Mouse (Mus musculus) intestine, postnatal 0 days (tissue): Measurements from ENCODE around the gene Clasrp. TPM values are rescaled to one million over a fixed set of nuclear protein-coding genes. Genes with fewer than 3 reads are reported as not detected.

ENCODE experiments used
- ATAC-seq: fragments of 200-750 bp; cut with Nextera tagmentation; 2 replicates; pipeline ENCODE4 v1.8.0; 2017; ENCODE audit warnings: mild to moderate bottlenecking, moderate TSS enrichment, moderate library complexity
- H3K27ac ChIP-seq: fragments of 300-500 bp; sonication (generic); 2 replicates; pipeline ENCODE4 v1.5.1; 2014; ENCODE audit warnings: mild to moderate bottlenecking, low read depth, low read length, moderate library complexity
- H3K27me3 ChIP-seq: fragments of 300-500 bp; sonication (generic); replicated peaks from 2 replicates; pipeline ENCODE4 v1.6.1; 2014; ENCODE audit warnings: low read length, mixed read lengths; ENCODE audit not compliant: control insufficient read depth, insufficient read depth
- H3K36me3 ChIP-seq: fragments of 300-500 bp; sonication (generic); 2 replicates; pipeline ENCODE4 v1.6.1; 2014; ENCODE audit warnings: mild to moderate bottlenecking, moderate library complexity; ENCODE audit not compliant: control insufficient read depth, insufficient read depth
- H3K4me1 ChIP-seq: fragments of 300-500 bp; sonication (generic); replicated peaks from 2 replicates; pipeline ENCODE4 v1.6.1; 2014; ENCODE audit warnings: antibody characterized with exemption, low read length, mixed read lengths; ENCODE audit not compliant: control insufficient read depth, insufficient read depth
- H3K4me2 ChIP-seq: fragments of 300-500 bp; sonication (generic); replicated peaks from 2 replicates; pipeline ENCODE4 v1.6.1; 2014; ENCODE audit warnings: low read depth, mild to moderate bottlenecking, moderate library complexity
- H3K4me3 ChIP-seq: fragments of 300-500 bp; sonication (generic); 2 replicates; pipeline ENCODE4 v1.5.1; 2014; ENCODE audit warnings: low read depth, low read length
- H3K9ac ChIP-seq: fragments of 300-500 bp; sonication (generic); 2 replicates; pipeline ENCODE4 v1.6.1; 2014; ENCODE audit warnings: mild to moderate bottlenecking, low read depth, low read length
- H3K9me3 ChIP-seq: fragments of 300-500 bp; sonication (generic); 2 replicates; pipeline ENCODE4 v1.6.1; 2016; ENCODE audit warnings: mixed run types; ENCODE audit not compliant: control insufficient read depth
- CTCF ChIP-seq: sonication (generic); IDR thresholded peaks from 2 replicates; pipeline ENCODE4 v1.5.1; 2016; ENCODE audit warnings: low read depth, mild to moderate bottlenecking, control low read depth, antibody characterized with exemption, moderate library complexity
- WGBS: fragments of 180-500 bp; shearing (Covaris S2); extraction: QIAGEN DNeasy Blood & Tissue Kit; methylation state at CpG from one replicate; pipeline ENCODE4 v1.1.7; 2014; 5-methylcytosine and 5-hydroxymethylcytosine counted together
- polyA plus RNA-seq: library from polyadenylated mRNA; unstranded; fragments of >200 nt; fragmentation: Nextera tagmentation; extraction: Ambion mirVana; gene quantifications from 2 replicates; pipeline ENCODE4 v1.2.1, GENCODE M21; 2015

Clasrp gene
- polyA plus RNA-seq, 1 experiment from 2014 or later = 14.8 TPM

GRCm38 (mm10) chr7:19562643-19563410, 41.5 kb downstream of the Clasrp start, which contains the start of gene Ppp1r37:
Gene Ppp1r37 (minus strand): TSS chr7:19563076.
- TF ChIP-seq CTCF = no peak
- 2% methylated on average over 19 of the region's 19 CpGs for WGBS
- ATAC-seq = no peak
- H3K4me3 ChIP-seq = peak within 1 kb of the TSS; percentile 90
- peak within 1 kb of the TSS; percentile 88 for H3K27ac ChIP-seq
- peaks cover 12% of the 10 kb centered on the region; the same call in 1 of the 2 replicates for H3K4me1 ChIP-seq
- H3K36me3 ChIP-seq = peaks cover 20% of the 10 kb centered on the region
- no peaks in the 10 kb centered on the region for H3K27me3 ChIP-seq
- H3K9ac ChIP-seq = peak within 1 kb of the TSS; percentile 75
- peak within 1 kb of the TSS; percentile 96 for H3K4me2 ChIP-seq
- H3K9me3 ChIP-seq = no peaks in the 10 kb centered on the region

DNA sequence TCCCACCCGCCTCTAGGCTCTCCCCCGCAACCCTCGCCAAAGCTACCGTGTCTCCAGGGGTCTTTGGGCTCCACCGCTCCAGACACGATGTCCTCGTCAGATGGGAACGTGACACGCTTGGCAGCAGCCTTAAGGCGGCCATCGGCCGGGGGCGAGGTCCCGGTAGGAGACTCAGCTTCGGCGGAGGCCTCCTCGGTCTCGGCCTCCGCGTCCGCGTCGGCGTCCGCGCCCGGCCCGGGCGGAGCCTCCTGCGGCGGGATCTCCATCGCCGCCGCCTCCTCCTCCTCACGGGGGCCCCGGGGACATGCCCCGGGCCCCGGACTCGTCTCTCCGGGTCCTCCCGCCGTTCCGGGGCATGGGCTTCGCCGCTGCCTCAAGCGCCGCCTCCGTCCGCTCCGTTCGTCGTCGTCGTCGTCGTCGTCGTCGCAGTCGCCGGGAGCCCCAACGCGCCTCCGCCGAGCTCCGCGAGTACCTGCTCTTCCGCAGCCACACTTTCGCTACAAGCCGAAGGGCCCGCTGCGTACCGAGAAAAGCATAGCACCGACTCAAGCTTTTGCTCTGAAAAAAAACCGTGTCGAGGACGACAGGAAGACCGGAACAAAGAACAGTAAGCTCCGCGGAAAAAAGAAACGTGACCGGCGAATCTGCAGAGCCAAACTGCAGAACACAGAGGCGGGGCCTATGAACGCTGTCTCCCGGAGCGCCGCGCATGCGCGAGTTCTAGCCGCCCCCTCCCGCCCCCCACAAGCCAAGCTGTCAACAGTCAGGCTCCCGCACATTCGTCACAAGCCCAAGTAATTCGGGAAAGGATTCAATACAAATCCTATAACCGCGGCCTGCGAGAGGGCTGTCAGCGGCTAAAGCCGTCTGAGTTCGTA, 42.3 kb downstream of the Clasrp start:
- H3K27me3 ChIP-seq = no peaks in the 10 kb centered on the region
- peak overlapping the region; percentile 75 for H3K9ac ChIP-seq
- H3K4me1 ChIP-seq = peaks cover 12% of the 10 kb centered on the region; the same call in 1 of the 2 replicates
- peak overlapping the region; percentile 88 for H3K27ac ChIP-seq
- under 1% methylated on average over 102 of the region's 102 CpGs for WGBS
- no peaks in the 10 kb centered on the region for H3K9me3 ChIP-seq
- peak overlapping the region; percentile 90 for H3K4me3 ChIP-seq
- ATAC-seq = peak; percentile 87
- peaks cover 16% of the 10 kb centered on the region for H3K36me3 ChIP-seq
- H3K4me2 ChIP-seq = peak overlapping the region; percentile 96
- no peak for TF ChIP-seq CTCF

- no peak for TF ChIP-seq CTCF
- Histone ChIP-seq H3K36me3 (peaks cover 16% of the 10 kb centered on the region), H3K4me1 (peaks cover 12% of the 10 kb centered on the region; the same call in 1 of the 2 replicates), H3K27ac (peak overlapping the region; percentile 88), H3K4me3 (peak overlapping the region; percentile 90), H3K27me3 (no peaks in the 10 kb centered on the region), H3K4me2 (peak overlapping the region; percentile 96), H3K9me3 (no peaks in the 10 kb centered on the region), H3K9ac (peak overlapping the region; percentile 75)
- no peak for ATAC-seq
- 2% methylated on average over 11 of the region's 11 CpGs for WGBS
These were observed 42.9 kb downstream of the Clasrp start for GRCm38 (mm10) chr7:19561431-19561764.

- Histone ChIP-seq H3K4me3 (peak overlapping the region; percentile 90), H3K36me3 (peaks cover 17% of the 10 kb centered on the region), H3K4me2 (peak overlapping the region; percentile 96), H3K9me3 (no peaks in the 10 kb centered on the region), H3K27me3 (no peaks in the 10 kb centered on the region), H3K4me1 (peaks cover 12% of the 10 kb centered on the region; the same call in 1 of the 2 replicates), H3K27ac (peak overlapping the region; percentile 88), H3K9ac (peak overlapping the region; percentile 75)
- TF ChIP-seq CTCF = no peak
- no peak for ATAC-seq
- 9% methylated on average over 11 of the region's 11 CpGs for WGBS
These were observed 43.6 kb downstream of the Clasrp start for GRCm38 (mm10) chr7:19560491-19561260.

DNA sequence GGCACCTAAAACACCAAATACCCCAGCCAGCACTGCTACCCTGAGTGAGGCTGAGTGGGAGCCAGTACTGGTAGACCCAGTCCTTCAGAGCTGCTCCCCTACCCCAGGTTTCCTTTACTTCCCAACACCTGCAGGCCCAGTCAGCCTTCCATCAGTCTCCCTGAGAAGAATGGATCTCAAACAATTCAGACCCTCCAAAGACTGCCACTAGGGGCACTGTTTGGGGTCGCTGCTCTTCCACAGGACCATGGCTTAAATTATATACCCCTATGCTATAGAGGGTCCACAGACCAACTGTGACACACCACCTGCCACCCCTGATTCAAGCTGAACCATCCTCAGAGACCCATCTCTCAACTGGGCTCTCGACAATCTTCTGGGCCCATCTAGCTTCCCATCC, 45.3 kb downstream of the Clasrp start:
- Histone ChIP-seq H3K9me3 (no peaks in the 10 kb centered on the region), H3K27ac (no peak overlapping the region), H3K4me3 (no peak overlapping the region), H3K9ac (peak overlapping the region; percentile 7; the same call in 1 of the 2 replicates), H3K27me3 (no peaks in the 10 kb centered on the region), H3K4me2 (peak overlapping the region; percentile 27; the same call in 1 of the 2 replicates), H3K4me1 (peaks cover 12% of the 10 kb centered on the region; the same call in 1 of the 2 replicates), H3K36me3 (peaks cover 5% of the 10 kb centered on the region; the same call in 1 of the 2 replicates)
- no peak for ATAC-seq
- 61% methylated on average over 2 of the region's 2 CpGs for WGBS
- peak; percentile 68 for TF ChIP-seq CTCF
